Mouse (Mus musculus) MEL (cell line): ENCODE results near the gene Sumf1. TPM values are rescaled to one million over a fixed set of nuclear protein-coding genes. Genes with fewer than 3 reads are reported as not detected.

Experiments
- DNase-seq: peaks from one replicate; pipeline ENCODE4 v3.0.0; 2011; ENCODE audit warnings: low read depth, low spot score
- H3K27ac ChIP-seq: 2 replicates; pipeline ENCODE4 v1.5.1; 2012; ENCODE audit warnings: low read depth, mild to moderate bottlenecking, control low read depth, low read length, moderate library complexity; ENCODE audit not compliant: control insufficient read depth
- H3K27me3 ChIP-seq, 2 experiments: fragments of 150-350 bp in 1 of 2; sonication (generic) in 1 of 2; 2 replicates each; pipeline ENCODE4 v1.6.1; 2012; ENCODE audit warnings: low read length in 2 of 2, mild to moderate bottlenecking in 2 of 2, improper control_type of control experiment in 1 of 2, moderate library complexity in 1 of 2; ENCODE audit not compliant: insufficient read depth in 2 of 2, control insufficient read depth in 1 of 2
- H3K36me3 ChIP-seq, 2 experiments: 2 replicates each; pipeline ENCODE4 v1.6.1; 2012 to 2014; ENCODE audit warnings: low read length in 2 of 2, improper control_type of control experiment in 1 of 2, inconsistent platforms in 1 of 2, mild to moderate bottlenecking in 1 of 2; ENCODE audit not compliant: insufficient read depth in 2 of 2, control insufficient read depth in 1 of 2
- H3K4me1 ChIP-seq, 2 experiments: fragments of 150-350 bp in 1 of 2; sonication (generic) in 1 of 2; 2 replicates each; pipeline ENCODE4 v1.6.1; 2012; ENCODE audit warnings: low read length in 2 of 2, improper control_type of control experiment in 1 of 2, mild to moderate bottlenecking in 1 of 2; ENCODE audit not compliant: insufficient read depth in 2 of 2, control insufficient read depth in 1 of 2
- H3K4me3 ChIP-seq, 2 experiments: fragments of 150-350 bp in 1 of 2; sonication (generic) in 1 of 2; 2 replicates each; pipeline ENCODE4 v1.5.1; 2012; ENCODE audit warnings: low read depth in 2 of 2, low read length in 2 of 2, mild to moderate bottlenecking in 2 of 2, moderate library complexity in 2 of 2, control low read depth in 1 of 2, improper control_type of control experiment in 1 of 2; ENCODE audit not compliant: control insufficient read depth in 1 of 2, insufficient read depth in 1 of 2
- H3K79me2 ChIP-seq: 2 replicates; pipeline ENCODE4 v1.6.1; 2012; ENCODE audit warnings: mild to moderate bottlenecking, low read length, moderate library complexity; ENCODE audit not compliant: control insufficient read depth, poor library complexity, insufficient read depth
- H3K9ac ChIP-seq: 2 replicates; pipeline ENCODE4 v1.6.1; 2012; ENCODE audit warnings: low read depth, mild to moderate bottlenecking, control low read depth, low read length, moderate library complexity; ENCODE audit not compliant: control insufficient read depth, poor library complexity, severe bottlenecking
- H3K9me3 ChIP-seq: fragments of 150-350 bp; sonication (generic); replicated peaks from 2 replicates; pipeline ENCODE4 v1.6.1; 2012; ENCODE audit warnings: mild to moderate bottlenecking, low read length, improper control_type of control experiment, moderate library complexity; ENCODE audit not compliant: insufficient read depth
- BHLHE40 ChIP-seq: IDR thresholded peaks from 2 replicates; pipeline ENCODE4 v1.6.1; 2012; ENCODE audit warnings: low read depth, mild to moderate bottlenecking, inconsistent platforms, low read length, improper control_type of control experiment, borderline replicate concordance
- CHD1 ChIP-seq: IDR thresholded peaks from 2 replicates; pipeline ENCODE4 v1.6.1; 2012; ENCODE audit warnings: low read depth, mild to moderate bottlenecking, inconsistent platforms, low read length, improper control_type of control experiment
- HCFC1 ChIP-seq: IDR thresholded peaks from 2 replicates; pipeline ENCODE4 v1.6.1; 2012; ENCODE audit warnings: low read depth, mild to moderate bottlenecking, inconsistent platforms, low read length, improper control_type of control experiment, moderate library complexity
- MEF2A ChIP-seq: IDR thresholded peaks from 2 replicates; pipeline ENCODE4 v1.6.1; 2014; ENCODE audit warnings: low read depth, mild to moderate bottlenecking, inconsistent platforms, low read length, improper control_type of control experiment; ENCODE audit not compliant: poor library complexity, insufficient replicate concordance, severe bottlenecking; ENCODE audit errors: extremely low read depth
- NELFE ChIP-seq: IDR thresholded peaks from 2 replicates; pipeline ENCODE4 v1.6.1; 2011; ENCODE audit warnings: low read depth, low read length, improper control_type of control experiment
- NRF1 ChIP-seq: IDR thresholded peaks from 2 replicates; pipeline ENCODE4 v1.6.1; 2014; ENCODE audit warnings: low read depth, mild to moderate bottlenecking, inconsistent platforms, low read length, improper control_type of control experiment, moderate library complexity; ENCODE audit not compliant: poor library complexity, insufficient read depth, severe bottlenecking
- POLR2A ChIP-seq, 2 experiments: IDR thresholded peaks; 2 replicates each; pipeline ENCODE4 v1.6.1; 2011 to 2012; ENCODE audit warnings: low read length in 2 of 2, mild to moderate bottlenecking in 2 of 2, control low read depth in 1 of 2, improper control_type of control experiment in 1 of 2, low read depth in 1 of 2, moderate library complexity in 1 of 2; ENCODE audit not compliant: control insufficient read depth in 1 of 2, insufficient read depth in 1 of 2, poor library complexity in 1 of 2
- POLR2AphosphoS2 ChIP-seq: IDR thresholded peaks from 2 replicates; pipeline ENCODE4 v1.6.1; 2011; ENCODE audit warnings: low read length, improper control_type of control experiment
- RCOR1 ChIP-seq: IDR thresholded peaks from 2 replicates; pipeline ENCODE4 v1.6.1; 2012; ENCODE audit warnings: low read depth, mild to moderate bottlenecking, inconsistent platforms, low read length, improper control_type of control experiment
- TBP ChIP-seq: IDR thresholded peaks from 2 replicates; pipeline ENCODE4 v1.8.0; 2011; ENCODE audit warnings: low read depth, low read length, improper control_type of control experiment
- UBTF ChIP-seq: IDR thresholded peaks from 2 replicates; pipeline ENCODE4 v1.6.1; 2012; ENCODE audit warnings: low read depth, mild to moderate bottlenecking, inconsistent platforms, low read length, improper control_type of control experiment, moderate library complexity, borderline replicate concordance; ENCODE audit not compliant: insufficient read depth
- ZC3H11A ChIP-seq: IDR thresholded peaks from 2 replicates; pipeline ENCODE4 v1.6.1; 2012; ENCODE audit warnings: low read depth, mild to moderate bottlenecking, inconsistent platforms, low read length, improper control_type of control experiment
- ZKSCAN1 ChIP-seq: IDR thresholded peaks from 2 replicates; pipeline ENCODE4 v1.6.1; 2012; ENCODE audit warnings: low read depth, mild to moderate bottlenecking, inconsistent platforms, low read length, improper control_type of control experiment, moderate library complexity
- ZNF384 ChIP-seq: IDR thresholded peaks from 2 replicates; pipeline ENCODE4 v1.6.1; 2012; ENCODE audit warnings: low read depth, mild to moderate bottlenecking, inconsistent platforms, low read length, improper control_type of control experiment
- polyA plus RNA-seq, 2 experiments: library from polyadenylated mRNA; stranded (reverse) in 1 of 2; unstranded in 1 of 2; fragments of >175 nt in 1 of 2; fragments of >200 nt in 1 of 2; gene quantifications; 2 replicates each; pipeline versions ENCODE4 v1.2.1 to v1.2.4; 2012; ENCODE audit warnings: low replicate concordance in 2 of 2, low read depth in 1 of 2; ENCODE audit not compliant: insufficient read length in 2 of 2, insufficient read depth in 1 of 2, missing spikeins in 1 of 2
- total RNA-seq: library from RNA; depleted of rRNA; stranded (reverse); fragments of 300-350 nt; gene quantifications from 2 replicates; pipeline ENCODE4 v1.2.3, GENCODE M21; 2012; rRNA removed

Sumf1 gene
- total and polyA plus RNA-seq, 3 experiments = 9.4 to 11.2 TPM; not detected in 1

DNA sequence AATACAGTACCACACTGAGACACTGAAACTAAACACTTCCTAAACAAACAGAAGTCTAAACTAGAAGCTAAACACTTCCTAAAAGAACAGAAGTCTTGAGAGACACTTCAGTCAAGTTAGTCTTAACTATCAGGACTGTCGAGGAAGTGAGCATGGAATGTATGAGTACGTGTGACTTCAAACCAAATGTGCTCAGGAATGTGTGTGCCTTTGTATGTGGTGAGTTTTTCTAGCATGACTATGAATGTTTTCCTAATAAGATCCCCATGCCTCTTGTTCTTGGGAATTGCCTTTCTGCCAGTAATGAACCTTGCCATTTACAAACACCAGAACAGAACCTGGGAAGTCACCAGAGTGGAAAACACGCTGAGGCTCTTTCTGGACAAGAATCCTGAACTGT, 124.3 kb downstream of the Sumf1 start:
- Histone ChIP-seq H3K9ac (no peak overlapping the region), H3K4me1 (peaks cover 0 to 6% of the 10 kb centered on the region in 2 experiments; a peak in 1 of 4 replicates), H3K27me3 (peaks cover 5 to 8% of the 10 kb centered on the region in 2 experiments), H3K9me3 (no peaks in the 10 kb centered on the region), H3K36me3 (peaks cover 0 to 1% of the 10 kb centered on the region in 2 experiments; a peak in 2 of 4 replicates), H3K4me3 (no peak overlapping the region), H3K79me2 (no peaks in the 10 kb centered on the region), H3K27ac (no peak overlapping the region)
- DNase-seq = no peak
- TF ChIP-seq MEF2A (no peak), TBP (no peak), RCOR1 (no peak), UBTF (no peak), ZNF384 (no peak), HCFC1 (no peak)

- H3K9me3 ChIP-seq = no peaks in the 10 kb centered on the region
- TF ChIP-seq POLR2AphosphoS2 (no peak), ZC3H11A (no peak), CHD1 (no peak), BHLHE40 (no peak)
- no peak overlapping the region for H3K27ac ChIP-seq
Measured at GRCm38 (mm10) chr6:108058066-108058465, 127.3 kb downstream of the Sumf1 start.

DNA sequence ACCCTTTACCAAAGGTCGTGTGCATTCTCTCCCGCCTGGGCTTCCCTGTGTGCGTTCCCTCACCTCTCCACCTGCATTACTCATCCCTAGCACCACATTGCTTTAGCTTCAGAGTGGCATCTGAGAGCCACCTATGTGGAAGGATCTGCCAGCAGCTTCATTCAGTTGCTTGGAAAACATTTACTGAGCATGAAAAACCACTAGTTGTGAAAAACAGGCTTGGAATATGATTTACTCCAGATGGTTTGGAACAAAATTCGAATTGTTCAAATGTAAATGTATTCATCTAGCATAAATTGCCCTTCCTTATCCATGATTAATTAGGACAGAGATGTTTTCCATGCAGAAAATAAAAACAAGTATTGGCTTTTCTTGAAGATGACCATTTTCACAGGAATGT, 128.0 kb downstream of the Sumf1 start:
- no peaks in the 10 kb centered on the region for H3K79me2 ChIP-seq
- peaks cover 6 to 8% of the 10 kb centered on the region in 2 experiments for H3K27me3 ChIP-seq
- no peaks in the 10 kb centered on the region for H3K4me1 ChIP-seq
- no peak overlapping the region for H3K4me3 ChIP-seq
- DNase-seq = no peak
- H3K9me3 ChIP-seq = no peaks in the 10 kb centered on the region
- TF ChIP-seq BHLHE40 (no peak), ZKSCAN1 (no peak), NRF1 (no peak), NELFE (no peak), POLR2A (IDR thresholded peaks at IDR 0.05; ENCODE audit: control insufficient read depth in 1 of 2, insufficient read depth in 1 of 2, low read depth in 1 of 2, low read length in 2 of 2, poor library complexity in 1 of 2) (no peak), ZC3H11A (no peak), POLR2AphosphoS2 (no peak), ZNF384 (no peak)
- H3K9ac ChIP-seq = no peak overlapping the region
- H3K36me3 ChIP-seq = no peaks in the 10 kb centered on the region
- H3K27ac ChIP-seq = no peak overlapping the region

More at GRCm38 (mm10) chr6:108058066-108058465, 127.3 kb downstream of the Sumf1 start:
- no peaks in the 10 kb centered on the region for H3K4me1 ChIP-seq
- H3K79me2 ChIP-seq = no peaks in the 10 kb centered on the region
- no peaks in the 10 kb centered on the region for H3K36me3 ChIP-seq
- no peak overlapping the region for H3K4me3 ChIP-seq
- H3K27me3 ChIP-seq = peaks cover 6 to 8% of the 10 kb centered on the region in 2 experiments
- no peak for DNase-seq
- H3K9ac ChIP-seq = no peak overlapping the region

Other genes starting within 250 kb of the Sumf1 start
- 1.6 and 1.7 TPM in 2 replicates for gene Setmar, start 120.5 kb downstream of the Sumf1 start, total RNA-seq
- gene Setmar, start 120.5 kb downstream of the Sumf1 start, polyA plus RNA-seq = 1 to 10 TPM in 1 of 2 experiments, not detected in 1; 2.1 TPM
- 12.2 and 15.6 TPM in 2 replicates for gene Itpr1, start 27.5 kb upstream of the Sumf1 start, total RNA-seq
- gene Itpr1, start 27.5 kb upstream of the Sumf1 start, polyA plus RNA-seq = 10 to 100 TPM in 1 of 2 experiments, not detected in 1; 19.0 TPM